Mouse (Mus musculus) kidney, postnatal 14 days (tissue): ENCODE measurements at regions not wholly inside any gene's neighbourhood (a gene's known extent, or its start where the extent isn't known, plus 50 kb on each side); places are given as distances from the start of the nearest gene placed in this dataset.

Source experiments
- DNase-seq: peaks from one replicate; pipeline ENCODE4 v3.0.0; 2022; ENCODE audit warnings: mixed read lengths

GRCm38 (mm10) chr7:69994540-69995303, 371.8 kb downstream of the Nr2f2 start:
- DNase-seq = no peak

GRCm38 (mm10) chr7:69992383-69993327, 373.9 kb downstream of the Nr2f2 start:
- DNase-seq = no peak

GRCm38 (mm10) chr7:69991982-69992381, 374.6 kb downstream of the Nr2f2 start:
- no peak for DNase-seq

- DNase-seq = no peak
Observed at GRCm38 (mm10) chr7:69988704-69989103, 377.8 kb downstream of the Nr2f2 start.

- no peak for DNase-seq
Observed at GRCm38 (mm10) chr7:69981301-69981700, 385.2 kb downstream of the Nr2f2 start.

- DNase-seq = no peak
Observed at GRCm38 (mm10) chr7:69976369-69976768, 390.2 kb downstream of the Nr2f2 start.

- no peak for DNase-seq
Observed at GRCm38 (mm10) chr7:69964002-69964401, 402.5 kb downstream of the Nr2f2 start.

GRCm38 (mm10) chr7:69950221-69950670, 416.3 kb downstream of the Nr2f2 start:
- no peak for DNase-seq

- DNase-seq = peak; percentile 52
Observed at GRCm38 (mm10) chr7:69949647-69950121, 416.9 kb downstream of the Nr2f2 start.

GRCm38 (mm10) chr7:69946396-69946795, 420.1 kb downstream of the Nr2f2 start:
- DNase-seq = peak; percentile 14

- no peak for DNase-seq
Observed at GRCm38 (mm10) chr7:69941881-69942280, 424.7 kb downstream of the Nr2f2 start.

GRCm38 (mm10) chr7:69925261-69925660, 441.3 kb downstream of the Nr2f2 start:
- DNase-seq = no peak

GRCm38 (mm10) chr7:69924551-69924950, 442.0 kb downstream of the Nr2f2 start:
- peak; percentile 3 for DNase-seq

GRCm38 (mm10) chr7:69911760-69912159, 454.8 kb downstream of the Nr2f2 start:
- DNase-seq = no peak

- DNase-seq = no peak
Observed at GRCm38 (mm10) chr7:69890503-69891061, 476.0 kb downstream of the Nr2f2 start.

- no peak for DNase-seq
Observed at GRCm38 (mm10) chr7:69888251-69888650, 478.3 kb downstream of the Nr2f2 start.

GRCm38 (mm10) chr7:69877031-69877430, 489.5 kb downstream of the Nr2f2 start:
- DNase-seq = no peak

GRCm38 (mm10) chr7:69865801-69866200, 500.7 kb downstream of the Nr2f2 start:
- no peak for DNase-seq

GRCm38 (mm10) chr7:69844631-69845324, 521.8 kb downstream of the Nr2f2 start:
- no peak for DNase-seq

GRCm38 (mm10) chr7:69837379-69837778, 529.2 kb downstream of the Nr2f2 start:
- DNase-seq = no peak

GRCm38 (mm10) chr7:69827251-69827650, 539.3 kb downstream of the Nr2f2 start:
- DNase-seq = no peak

- no peak for DNase-seq
Observed at GRCm38 (mm10) chr7:69820570-69820969, 546.0 kb downstream of the Nr2f2 start.

- DNase-seq = no peak
Observed at GRCm38 (mm10) chr7:69812301-69812700, 554.2 kb downstream of the Nr2f2 start.
